Mouse (Mus musculus) lung, postnatal 4 days (tissue): ENCODE measurements at regions not wholly inside any gene's neighbourhood (a gene's known extent, or its start where the extent isn't known, plus 50 kb on each side); places are given as distances from the start of the nearest gene placed in this dataset.

ENCODE experiments used
- DNase-seq, 2 experiments: peaks; one replicate each; pipeline ENCODE4 v3.0.0; 2021

GRCm38 (mm10) chr5:83533901-83534300 is 178.9 kb upstream of the Tecrl start:
- no peak for DNase-seq

- no peak for DNase-seq
Measured at GRCm38 (mm10) chr5:83518661-83519060, 163.7 kb upstream of the Tecrl start.

GRCm38 (mm10) chr5:83484135-83484534 is 129.1 kb upstream of the Tecrl start:
- DNase-seq: no peak

- peak in 1 of 2 experiments; percentile 36 for DNase-seq
Measured at GRCm38 (mm10) chr5:83440259-83440658, 85.3 kb upstream of the Tecrl start.

GRCm38 (mm10) chr5:83436510-83436909 is 81.5 kb upstream of the Tecrl start:
- DNase-seq: no peak

- DNase-seq: no peak
Measured at GRCm38 (mm10) chr5:83421708-83422107, 66.7 kb upstream of the Tecrl start.

- DNase-seq: no peak
Measured at GRCm38 (mm10) chr5:83410221-83410620, 55.2 kb upstream of the Tecrl start.

GRCm38 (mm10) chr5:83405266-83405954 is 50.4 kb upstream of the Tecrl start:
- no peak for DNase-seq
